Mouse (Mus musculus) heart, postnatal 10 days (tissue): ENCODE measurements at regions not wholly inside any gene's neighbourhood (a gene's known extent, or its start where the extent isn't known, plus 50 kb on each side); places are given as distances from the start of the nearest gene placed in this dataset.
"Not testable (repeated sequence)": the region's sequence is repeated elsewhere in the genome, so short reads cannot be mapped to it uniquely, and the experiment has no call there.

Source experiments
- DNase-seq, 2 experiments: peaks; one replicate each; pipeline ENCODE4 v3.0.0; 2021
- intact Hi-C: fragments of 180-260 bp; cut with DNase I; formaldehyde crosslinking; loops from one replicate; pipeline ENCODE4 v1.15.1; 2025

DNA sequence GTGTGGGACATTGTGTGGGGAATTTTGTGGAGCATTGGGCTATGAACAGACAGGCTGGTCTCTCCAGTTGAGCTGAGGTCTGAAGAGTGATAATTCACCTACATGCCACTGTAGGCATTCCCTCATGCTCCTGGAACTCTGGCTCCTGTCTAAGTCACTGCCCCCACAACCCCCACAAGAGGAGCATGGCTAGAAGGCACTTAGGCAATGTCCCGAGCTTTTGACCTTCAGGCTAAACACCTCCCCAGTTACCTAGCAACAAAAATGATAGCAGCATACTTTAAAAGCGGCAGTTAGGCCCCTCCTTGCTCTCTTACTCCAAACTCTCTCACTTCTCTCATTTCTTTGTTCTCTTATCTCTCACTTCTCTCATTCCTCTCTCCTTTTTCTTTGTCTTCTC lies 620.7 kb upstream of the Gprin3 start:
- intact Hi-C loops, result loop anchor here (2.0 kb wide), 1 partner anchor 212 kb away; no protein-coding TSS in a partner anchor
- peak in 1 of 2 experiments; percentile 0 for DNase-seq

DNA sequence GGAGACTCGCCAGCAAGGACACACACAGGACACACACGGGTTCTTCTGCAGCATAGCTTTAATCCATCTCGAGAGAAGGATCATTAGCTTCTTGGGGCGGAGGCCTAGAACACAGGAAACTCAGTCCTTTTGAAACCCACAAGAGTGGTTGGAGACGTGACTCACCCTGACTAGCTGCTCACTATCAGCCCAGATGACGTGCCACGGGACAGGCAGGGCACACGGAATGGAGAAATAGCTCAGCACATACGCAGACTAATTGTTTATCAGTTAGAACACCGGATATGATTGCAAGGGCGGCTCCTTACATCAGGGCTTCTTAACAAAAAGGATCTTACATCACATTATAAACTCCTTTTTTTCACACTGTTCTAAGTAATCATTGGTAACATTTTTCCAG lies 619.4 kb upstream of the Gprin3 start:
- DNase-seq, intact Hi-C loops: not testable (repeated sequence)

DNA sequence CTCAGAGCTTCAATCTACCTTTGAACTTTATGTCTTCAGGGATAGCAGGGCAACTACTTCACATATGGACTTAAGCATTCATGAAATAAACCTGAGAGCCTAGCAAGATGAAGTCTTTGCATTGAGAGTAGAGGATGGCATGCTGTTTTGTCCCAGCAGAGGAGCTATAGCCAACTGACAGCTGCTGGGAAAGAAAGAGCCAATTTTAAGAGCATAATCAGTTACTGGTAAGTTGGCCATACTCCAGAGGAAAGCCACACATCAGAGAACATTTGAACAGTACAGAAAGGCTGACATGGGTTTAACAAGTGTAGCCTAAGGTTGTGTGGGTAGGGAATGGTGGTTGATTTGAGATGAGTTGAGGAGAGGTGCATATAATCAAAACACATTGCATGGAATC lies 618.7 kb upstream of the Gprin3 start:
- DNase-seq, result no peak
- intact Hi-C loops, result no loop called here
